Mouse (Mus musculus): ENCODE data around the gene Bcl11a. TPM values are rescaled to one million over a fixed set of nuclear protein-coding genes. Genes with fewer than 3 reads are reported as not detected.

Gene Bcl11a
- polyA plus RNA-seq, 1 experiment from 2014 or later = 40.8 TPM

- H3K36me3 ChIP-seq (ENCODE audit: control insufficient read depth, insufficient read depth, low read length) = peaks cover 10% of the 10 kb centered on the region
- WGBS = 40% methylated on average over 1 of the region's 1 CpGs
- no peaks in the 10 kb centered on the region for H3K9me3 ChIP-seq (ENCODE audit: control insufficient read depth, low read depth, low read length)
- H3K9ac ChIP-seq (replicated peaks; ENCODE audit: low read depth, low read length) = no peak overlapping the region
- no peak overlapping the region for H3K27ac ChIP-seq (ENCODE audit: low read length)
- H3K27me3 ChIP-seq (ENCODE audit: control insufficient read depth, insufficient read depth, low read length) = no peaks in the 10 kb centered on the region
- H3K4me2 ChIP-seq (replicated peaks; ENCODE audit: low read depth, low read length) = peak overlapping the region; percentile 22
- no peak for ATAC-seq (ENCODE audit: insufficient number of reproducible peaks, insufficient read depth, low FRiP score, low read depth)
- H3K4me1 ChIP-seq (ENCODE audit: control insufficient read depth, insufficient read depth, low read length) = peaks cover 28% of the 10 kb centered on the region
- H3K4me3 ChIP-seq (ENCODE audit: low read depth, low read length) = no peak overlapping the region
These were observed 5.2 kb downstream of the Bcl11a start for GRCm38 (mm10) chr11:24083076-24083405.

DNA sequence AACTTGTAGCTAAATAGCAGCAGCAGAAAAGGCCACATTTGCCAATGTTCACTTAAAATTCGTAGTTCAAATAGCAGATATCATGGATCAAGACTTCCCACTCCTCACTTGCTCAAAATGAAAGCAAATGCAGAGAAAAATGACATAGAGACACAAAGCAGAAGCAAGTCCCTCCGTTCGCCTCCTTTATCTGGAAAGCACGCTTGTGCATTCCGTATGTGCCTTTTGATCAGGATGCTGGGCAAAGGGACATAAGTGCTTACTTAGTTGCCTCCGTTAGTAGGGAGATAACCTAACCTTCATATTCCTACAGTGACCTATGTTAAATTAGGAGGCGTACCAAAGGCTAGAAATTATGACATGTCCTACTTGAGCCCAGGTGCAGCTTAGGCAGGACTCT lies 5.6 kb downstream of the Bcl11a start:
- H3K27ac ChIP-seq (ENCODE audit: low read length) = no peak overlapping the region
- peak overlapping the region; percentile 22 for H3K4me2 ChIP-seq (replicated peaks; ENCODE audit: low read depth, low read length)
- H3K4me1 ChIP-seq (ENCODE audit: control insufficient read depth, insufficient read depth, low read length) = peaks cover 28% of the 10 kb centered on the region
- no peak for ATAC-seq (ENCODE audit: insufficient number of reproducible peaks, insufficient read depth, low FRiP score, low read depth)
- no peaks in the 10 kb centered on the region for H3K9me3 ChIP-seq (ENCODE audit: control insufficient read depth, low read depth, low read length)
- WGBS = 54% methylated on average over 7 of the region's 7 CpGs
- H3K36me3 ChIP-seq (ENCODE audit: control insufficient read depth, insufficient read depth, low read length) = peaks cover 10% of the 10 kb centered on the region
- H3K27me3 ChIP-seq (ENCODE audit: control insufficient read depth, insufficient read depth, low read length) = no peaks in the 10 kb centered on the region
- no peak overlapping the region for H3K9ac ChIP-seq (replicated peaks; ENCODE audit: low read depth, low read length)
- H3K4me3 ChIP-seq (ENCODE audit: low read depth, low read length) = no peak overlapping the region

DNA sequence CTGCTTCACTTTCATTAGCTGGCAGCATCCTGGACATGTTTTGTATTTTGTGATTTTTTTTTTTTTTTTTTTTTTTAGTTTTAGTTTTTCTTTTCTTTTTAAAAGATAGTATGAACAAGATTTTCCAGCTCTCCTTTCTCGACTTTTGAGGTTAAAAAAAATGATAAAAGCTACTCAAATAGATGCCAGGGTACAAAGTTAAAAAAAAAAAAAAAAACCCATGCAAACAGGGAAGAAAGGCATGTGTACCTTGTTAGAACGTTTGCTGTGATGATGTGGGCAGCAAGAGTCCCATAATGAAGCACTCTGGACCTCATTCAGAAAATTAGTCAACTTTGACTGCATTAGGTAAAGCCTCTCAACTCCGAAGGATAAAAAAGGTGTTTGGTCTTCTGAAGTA lies 6.2 kb downstream of the Bcl11a start:
- ATAC-seq (ENCODE audit: insufficient number of reproducible peaks, insufficient read depth, low FRiP score, low read depth) = no peak
- Histone ChIP-seq H3K4me1 (ENCODE audit: control insufficient read depth, insufficient read depth, low read length) (peaks cover 28% of the 10 kb centered on the region), H3K27ac (ENCODE audit: low read length) (no peak overlapping the region), H3K9me3 (ENCODE audit: control insufficient read depth, low read depth, low read length) (no peaks in the 10 kb centered on the region), H3K4me2 (replicated peaks; ENCODE audit: low read depth, low read length) (peak overlapping the region; percentile 22; the same call in 1 of the 2 replicates), H3K36me3 (ENCODE audit: control insufficient read depth, insufficient read depth, low read length) (peaks cover 10% of the 10 kb centered on the region), H3K27me3 (ENCODE audit: control insufficient read depth, insufficient read depth, low read length) (no peaks in the 10 kb centered on the region), H3K9ac (replicated peaks; ENCODE audit: low read depth, low read length) (no peak overlapping the region), H3K4me3 (ENCODE audit: low read depth, low read length) (no peak overlapping the region)
- WGBS = 50% methylated on average over 3 of the region's 3 CpGs

DNA sequence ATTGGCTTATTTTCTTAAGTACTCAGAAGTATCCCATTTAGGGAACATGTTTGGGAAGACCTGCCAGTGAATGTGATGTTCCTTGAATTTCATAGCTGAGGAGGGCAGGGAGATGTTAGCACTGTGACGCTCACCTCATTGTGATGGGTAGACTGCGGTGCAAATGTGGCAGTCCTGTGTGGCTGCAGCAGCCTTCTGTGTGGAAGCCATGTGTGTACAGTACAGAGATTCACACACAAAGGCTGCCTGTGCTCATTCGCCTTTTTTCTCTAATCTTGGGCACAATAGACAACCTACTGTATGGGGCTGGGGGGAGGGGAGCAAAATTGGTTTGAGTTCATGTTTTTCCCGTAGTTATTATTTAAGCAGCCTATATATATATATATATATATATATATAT lies 6.7 kb downstream of the Bcl11a start:
- no peak overlapping the region for H3K9ac ChIP-seq (replicated peaks; ENCODE audit: low read depth, low read length)
- H3K4me3 ChIP-seq (ENCODE audit: low read depth, low read length) = no peak overlapping the region
- H3K4me1 ChIP-seq (ENCODE audit: control insufficient read depth, insufficient read depth, low read length) = peaks cover 28% of the 10 kb centered on the region
- H3K27ac ChIP-seq (ENCODE audit: low read length) = no peak overlapping the region
- peaks cover 14% of the 10 kb centered on the region for H3K36me3 ChIP-seq (ENCODE audit: control insufficient read depth, insufficient read depth, low read length)
- 54% methylated on average over 4 of the region's 4 CpGs for WGBS
- no peaks in the 10 kb centered on the region for H3K27me3 ChIP-seq (ENCODE audit: control insufficient read depth, insufficient read depth, low read length)
- no peak overlapping the region for H3K4me2 ChIP-seq (replicated peaks; ENCODE audit: low read depth, low read length)
- ATAC-seq (ENCODE audit: insufficient number of reproducible peaks, insufficient read depth, low FRiP score, low read depth) = no peak
- no peaks in the 10 kb centered on the region for H3K9me3 ChIP-seq (ENCODE audit: control insufficient read depth, low read depth, low read length)

DNA sequence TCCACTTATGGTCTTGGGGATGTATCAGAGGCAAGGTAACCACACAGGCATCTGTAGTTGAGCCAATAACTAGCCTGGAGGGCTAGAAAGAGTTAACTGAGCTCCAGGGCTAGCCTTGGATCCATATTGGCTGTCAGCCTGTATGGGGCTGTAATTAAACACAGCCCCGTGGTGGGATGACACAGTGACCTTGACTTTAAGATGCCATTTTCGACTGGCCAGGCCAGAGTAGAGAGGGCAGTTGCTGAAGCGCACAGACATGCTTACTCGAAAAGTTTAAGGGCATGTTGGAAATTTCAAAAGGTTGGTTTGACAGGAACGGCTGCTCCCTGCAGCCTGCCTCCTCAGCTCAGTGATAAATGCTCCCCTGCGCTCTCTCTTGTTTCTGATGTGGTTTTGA lies 8.1 kb downstream of the Bcl11a start:
- Histone ChIP-seq H3K36me3 (ENCODE audit: control insufficient read depth, insufficient read depth, low read length) (peaks cover 14% of the 10 kb centered on the region), H3K4me3 (ENCODE audit: low read depth, low read length) (no peak overlapping the region), H3K9me3 (ENCODE audit: control insufficient read depth, low read depth, low read length) (no peaks in the 10 kb centered on the region), H3K4me1 (ENCODE audit: control insufficient read depth, insufficient read depth, low read length) (peaks cover 29% of the 10 kb centered on the region), H3K27ac (ENCODE audit: low read length) (0 out of 2 replicates have a peak overlapping the region, but pooled peaks have one; percentile 10), H3K27me3 (ENCODE audit: control insufficient read depth, insufficient read depth, low read length) (no peaks in the 10 kb centered on the region), H3K4me2 (replicated peaks; ENCODE audit: low read depth, low read length) (no peak overlapping the region), H3K9ac (replicated peaks; ENCODE audit: low read depth, low read length) (no peak overlapping the region)
- no peak for ATAC-seq (ENCODE audit: insufficient number of reproducible peaks, insufficient read depth, low FRiP score, low read depth)
- 31% methylated on average over 6 of the region's 6 CpGs for WGBS

GRCm38 (mm10) chr11:24087069-24087468 lies 9.2 kb downstream of the Bcl11a start:
- ATAC-seq (ENCODE audit: insufficient number of reproducible peaks, insufficient read depth, low FRiP score, low read depth) = peak; percentile 26; the same call in 1 of the 2 replicates
- WGBS = 27% methylated on average over 4 of the region's 4 CpGs
- H3K4me1 ChIP-seq (ENCODE audit: control insufficient read depth, insufficient read depth, low read length) = peaks cover 37% of the 10 kb centered on the region
- no peak overlapping the region for H3K4me3 ChIP-seq (ENCODE audit: low read depth, low read length)
- no peak overlapping the region for H3K9ac ChIP-seq (replicated peaks; ENCODE audit: low read depth, low read length)
- H3K27me3 ChIP-seq (ENCODE audit: control insufficient read depth, insufficient read depth, low read length) = no peaks in the 10 kb centered on the region
- H3K36me3 ChIP-seq (ENCODE audit: control insufficient read depth, insufficient read depth, low read length) = peaks cover 14% of the 10 kb centered on the region
- H3K27ac ChIP-seq (ENCODE audit: low read length) = peak overlapping the region; percentile 55; the same call in 1 of the 2 replicates
- H3K9me3 ChIP-seq (ENCODE audit: control insufficient read depth, low read depth, low read length) = no peaks in the 10 kb centered on the region
- H3K4me2 ChIP-seq (replicated peaks; ENCODE audit: low read depth, low read length) = no peak overlapping the region

DNA sequence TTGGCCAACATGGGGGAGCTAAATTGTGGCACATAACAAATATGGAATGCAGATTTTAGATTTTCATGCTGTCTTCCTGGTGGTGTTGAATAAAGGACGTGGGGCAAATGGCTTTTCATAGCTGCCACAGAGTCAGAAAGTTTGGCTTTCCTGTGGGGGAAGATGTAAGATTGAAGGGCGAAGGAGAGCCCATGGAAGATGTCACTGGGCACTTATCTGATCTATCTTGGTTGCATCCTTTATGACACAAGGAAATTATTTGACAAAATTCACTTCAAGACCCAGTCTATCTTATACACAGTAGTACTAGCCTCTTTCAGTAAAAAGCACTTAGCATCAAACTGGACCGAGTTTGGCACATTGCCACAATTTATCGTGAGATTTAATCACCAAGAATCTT lies 12.6 kb downstream of the Bcl11a start:
- WGBS = 63% methylated on average over 4 of the region's 4 CpGs
- no peak for ATAC-seq (ENCODE audit: insufficient number of reproducible peaks, insufficient read depth, low FRiP score, low read depth)
- peaks cover 11% of the 10 kb centered on the region for H3K36me3 ChIP-seq (ENCODE audit: control insufficient read depth, insufficient read depth, low read length)
- H3K9me3 ChIP-seq (ENCODE audit: control insufficient read depth, low read depth, low read length) = no peaks in the 10 kb centered on the region
- no peak overlapping the region for H3K27ac ChIP-seq (ENCODE audit: low read length)
- no peak overlapping the region for H3K9ac ChIP-seq (replicated peaks; ENCODE audit: low read depth, low read length)
- no peak overlapping the region for H3K4me2 ChIP-seq (replicated peaks; ENCODE audit: low read depth, low read length)
- H3K4me1 ChIP-seq (ENCODE audit: control insufficient read depth, insufficient read depth, low read length) = peaks cover 35% of the 10 kb centered on the region
- no peaks in the 10 kb centered on the region for H3K27me3 ChIP-seq (ENCODE audit: control insufficient read depth, insufficient read depth, low read length)
- no peak overlapping the region for H3K4me3 ChIP-seq (ENCODE audit: low read depth, low read length)

DNA sequence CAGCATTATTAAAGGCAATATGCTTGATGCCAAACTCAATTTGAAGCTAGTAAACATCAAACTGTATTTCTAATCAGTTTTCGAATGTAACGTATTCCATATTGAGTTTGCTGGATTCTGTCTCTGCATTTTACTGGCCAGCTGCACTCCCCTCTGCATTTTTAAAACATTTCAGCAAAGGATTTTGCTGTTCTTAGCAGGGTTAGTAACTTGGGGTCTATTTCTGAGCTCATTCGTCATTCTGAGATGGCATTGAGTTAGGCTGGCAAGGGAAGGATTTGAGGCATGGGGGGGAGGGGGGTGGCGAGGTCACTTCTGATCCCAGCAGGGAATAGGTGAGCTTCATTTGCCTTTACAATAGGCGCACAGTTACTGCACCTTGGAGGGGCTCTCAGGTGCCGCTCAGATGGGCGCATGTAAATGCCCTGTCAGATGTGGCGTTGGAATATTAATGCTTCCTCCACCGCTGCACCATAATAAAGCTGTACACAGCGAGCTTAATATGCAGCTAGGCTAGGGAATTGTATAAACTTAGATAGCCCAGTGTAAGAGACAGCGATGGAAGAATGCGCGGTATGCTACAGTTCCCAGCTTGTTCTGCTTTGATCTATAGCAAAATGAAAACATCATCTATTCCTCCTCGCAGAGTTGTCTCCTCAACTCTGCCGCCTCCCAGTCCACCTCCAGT lies 13.7 kb downstream of the Bcl11a start:
- 20% methylated on average over 15 of the region's 15 CpGs for WGBS
- peak; percentile 59; the same call in 1 of the 2 replicates for ATAC-seq (ENCODE audit: insufficient number of reproducible peaks, insufficient read depth, low FRiP score, low read depth)
- Histone ChIP-seq H3K4me1 (ENCODE audit: control insufficient read depth, insufficient read depth, low read length) (peaks cover 35% of the 10 kb centered on the region), H3K36me3 (ENCODE audit: control insufficient read depth, insufficient read depth, low read length) (peaks cover 4% of the 10 kb centered on the region), H3K4me3 (ENCODE audit: low read depth, low read length) (no peak overlapping the region), H3K27ac (ENCODE audit: low read length) (no peak overlapping the region), H3K27me3 (ENCODE audit: control insufficient read depth, insufficient read depth, low read length) (no peaks in the 10 kb centered on the region), H3K9me3 (ENCODE audit: control insufficient read depth, low read depth, low read length) (no peaks in the 10 kb centered on the region), H3K9ac (replicated peaks; ENCODE audit: low read depth, low read length) (no peak overlapping the region), H3K4me2 (replicated peaks; ENCODE audit: low read depth, low read length) (peak overlapping the region; percentile 28; the same call in 1 of the 2 replicates)

DNA sequence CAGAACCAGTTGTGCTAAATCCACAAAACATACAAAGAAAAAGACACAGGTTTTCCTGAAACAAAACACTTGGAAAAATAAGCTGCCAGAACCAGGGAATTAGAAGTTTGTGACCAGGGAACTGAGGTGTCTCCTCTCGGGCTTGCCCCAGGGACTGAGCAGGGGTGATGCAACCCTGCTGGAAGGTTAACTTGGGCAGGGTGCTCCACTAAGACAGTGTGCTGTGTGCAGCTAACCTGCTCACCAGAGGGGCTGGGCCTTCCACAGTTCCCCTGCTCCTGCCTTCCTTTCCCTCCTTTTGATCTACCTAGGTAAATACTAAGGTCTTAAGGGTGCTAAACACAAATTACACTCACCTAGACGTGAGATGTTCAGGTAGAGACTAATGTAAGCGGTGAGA lies 14.8 kb downstream of the Bcl11a start:
- Histone ChIP-seq H3K27me3 (ENCODE audit: control insufficient read depth, insufficient read depth, low read length) (no peaks in the 10 kb centered on the region), H3K9me3 (ENCODE audit: control insufficient read depth, low read depth, low read length) (no peaks in the 10 kb centered on the region), H3K4me3 (ENCODE audit: low read depth, low read length) (no peak overlapping the region), H3K4me2 (replicated peaks; ENCODE audit: low read depth, low read length) (no peak overlapping the region), H3K27ac (ENCODE audit: low read length) (0 out of 2 replicates have a peak overlapping the region, but pooled peaks have one; percentile 18), H3K4me1 (ENCODE audit: control insufficient read depth, insufficient read depth, low read length) (peaks cover 43% of the 10 kb centered on the region), H3K9ac (replicated peaks; ENCODE audit: low read depth, low read length) (no peak overlapping the region), H3K36me3 (ENCODE audit: control insufficient read depth, insufficient read depth, low read length) (peaks cover 4% of the 10 kb centered on the region)
- no peak for ATAC-seq (ENCODE audit: insufficient number of reproducible peaks, insufficient read depth, low FRiP score, low read depth)
- WGBS = 49% methylated on average over 3 of the region's 3 CpGs
